Mouse (Mus musculus): ENCODE data around the gene Rtkn2.
A peak's percentile ranks its signal among the peaks of the same experiment; 100 is the strongest.

Gene Rtkn2

DNA sequence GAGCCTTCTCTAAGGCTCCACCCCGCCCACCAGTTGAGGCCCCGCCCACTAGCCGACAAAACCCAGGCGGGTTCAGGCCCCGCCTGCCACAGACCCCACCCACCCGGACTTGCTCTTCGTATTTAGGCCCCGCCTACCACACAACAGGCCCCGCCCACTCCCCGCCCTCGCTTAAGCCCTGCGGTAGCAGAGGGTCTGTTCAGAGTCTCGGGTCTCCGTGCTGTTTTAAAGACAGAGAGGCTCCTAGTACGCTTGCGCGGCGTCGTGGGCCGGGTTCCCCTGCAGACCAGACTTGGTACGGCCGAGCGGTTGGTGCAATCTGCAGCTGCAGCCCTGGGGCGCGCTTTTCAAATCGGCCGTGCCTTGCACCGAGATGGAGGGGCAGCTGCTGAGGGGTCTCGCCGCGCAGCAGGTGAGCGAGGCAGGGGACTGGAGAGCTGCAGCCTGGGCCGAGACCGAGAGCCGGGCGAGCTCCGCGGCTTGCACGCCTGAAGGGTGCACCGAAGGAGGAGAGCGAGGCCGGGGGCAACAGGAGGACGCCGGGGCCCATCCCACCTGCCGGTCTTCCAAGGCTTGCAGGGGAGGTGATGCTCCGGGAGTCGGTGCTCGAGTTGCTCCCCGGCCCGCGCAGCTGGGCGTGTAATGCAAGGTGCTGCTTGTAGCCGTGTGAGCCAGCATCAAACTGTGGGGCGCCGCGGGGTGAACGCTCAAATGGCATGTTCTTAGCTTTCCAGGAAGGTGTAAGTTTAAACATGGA is at the start of gene Rtkn2:
TSS of gene Rtkn2 (plus strand) at position 170 of the 757 bp plus-strand sequence.
- DNase-seq (ENCODE audit: low spot score) = peak; percentile 73

DNA sequence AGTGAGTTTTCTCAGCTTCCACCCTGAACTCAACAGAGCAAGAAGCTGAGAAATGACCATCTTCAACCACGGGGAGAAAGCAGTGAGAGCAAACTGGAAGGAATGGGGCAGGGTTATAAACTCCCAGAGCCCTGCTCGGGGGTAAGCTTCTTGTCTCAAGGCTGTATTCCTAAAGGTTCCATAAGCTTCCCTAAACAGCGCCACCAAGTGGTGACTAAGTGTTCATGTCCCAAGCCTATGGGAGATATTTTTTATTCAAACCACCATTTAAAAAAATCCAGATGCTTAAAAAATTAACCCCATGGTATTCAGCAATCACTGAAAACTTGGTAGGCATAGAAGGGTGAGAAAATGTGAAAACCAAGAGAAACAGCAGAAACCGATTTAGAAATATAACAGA is 48.0 kb upstream of the Rtkn2 start:
- no peak for DNase-seq (ENCODE audit: low spot score)

- DNase-seq (ENCODE audit: low spot score) = no peak
Observed at GRCm38 (mm10) chr10:67932780-67933179, 46.6 kb upstream of the Rtkn2 start.

DNA sequence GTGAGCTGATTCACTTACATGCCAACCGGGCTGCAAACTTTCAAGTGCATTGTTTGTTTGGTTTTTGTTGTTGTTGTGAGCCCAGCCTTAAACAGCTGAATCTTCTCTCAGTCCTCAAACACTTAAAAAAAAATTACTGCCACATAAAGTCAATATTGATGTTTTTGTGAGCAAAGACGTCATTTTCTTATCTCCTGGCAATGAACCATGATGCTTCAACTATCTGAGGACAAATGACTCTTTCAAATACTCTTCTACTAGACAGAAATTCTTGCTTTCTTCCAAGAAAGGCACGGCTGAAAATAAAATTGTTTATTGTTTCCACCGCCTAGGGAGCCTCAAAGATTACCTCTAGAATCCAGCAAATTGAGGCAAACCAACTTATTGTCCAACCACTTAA is 42.4 kb upstream of the Rtkn2 start:
- DNase-seq (ENCODE audit: low spot score) = no peak

GRCm38 (mm10) chr10:67937775-67938174 is 41.6 kb upstream of the Rtkn2 start:
- DNase-seq (ENCODE audit: low spot score) = no peak

DNA sequence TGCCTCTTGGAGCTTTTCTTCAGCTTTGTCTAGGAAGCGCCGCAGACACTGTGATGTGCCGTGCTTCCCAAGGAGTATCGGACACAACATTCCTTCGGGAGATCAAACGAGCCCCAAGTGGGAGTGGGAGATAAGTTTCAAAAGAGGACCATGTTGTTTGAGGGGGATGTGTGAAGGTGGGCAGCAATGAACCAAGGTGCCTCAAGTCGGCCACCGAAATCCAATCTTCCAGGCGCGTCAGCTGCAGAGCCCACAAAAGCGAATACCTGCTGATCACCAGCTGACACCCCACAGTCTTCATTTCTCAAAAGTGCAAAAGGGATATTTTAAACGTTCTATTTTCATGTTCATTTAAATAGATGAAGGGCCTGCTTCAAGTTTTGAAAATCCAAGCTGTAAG is 39.8 kb upstream of the Rtkn2 start:
- DNase-seq (ENCODE audit: low spot score) = no peak

DNA sequence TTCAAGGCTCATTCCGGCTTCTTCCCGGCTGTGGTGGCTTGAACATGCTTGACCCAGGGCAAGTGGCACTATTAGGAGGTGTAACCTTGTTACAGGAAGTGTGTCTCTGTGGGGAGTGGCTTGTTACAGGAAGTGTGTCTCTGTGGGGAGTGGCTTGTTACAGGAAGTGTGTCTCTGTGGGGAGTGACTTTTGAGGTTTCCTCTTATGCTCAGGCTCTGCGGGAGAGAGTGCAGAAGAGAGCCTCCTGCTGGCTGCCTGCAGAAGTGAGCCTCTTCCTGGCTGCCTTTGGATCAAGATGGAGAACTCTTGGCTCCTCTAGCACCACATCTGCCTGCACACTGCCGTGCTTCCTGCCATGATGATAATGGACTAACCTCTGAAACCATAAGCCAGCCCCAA is 35.9 kb upstream of the Rtkn2 start:
- no peak for DNase-seq (ENCODE audit: low spot score)

GRCm38 (mm10) chr10:67950059-67950748 is 29.2 kb upstream of the Rtkn2 start:
- DNase-seq (ENCODE audit: low spot score) = no peak

- DNase-seq (ENCODE audit: low spot score) = no peak
Observed at GRCm38 (mm10) chr10:67951690-67952089, 27.7 kb upstream of the Rtkn2 start.

DNA sequence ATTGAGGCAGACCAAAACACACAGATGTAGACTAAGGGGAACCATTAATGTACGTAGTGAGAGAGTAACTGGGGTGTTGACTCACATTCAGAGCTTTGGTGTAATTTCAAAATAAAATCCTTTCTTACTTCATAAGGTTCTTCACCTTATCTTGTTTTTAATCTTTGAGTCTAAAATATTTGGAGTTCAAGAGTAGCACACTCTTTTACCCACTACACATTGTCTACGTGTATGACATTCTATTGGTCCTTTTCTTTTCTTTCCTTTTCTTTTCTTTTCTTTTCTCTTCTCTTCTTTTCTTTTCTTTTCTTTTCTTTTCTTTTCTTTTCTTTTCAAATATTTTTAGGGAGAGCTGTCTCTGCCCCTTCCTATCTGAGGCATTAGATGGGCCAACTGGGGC is 23.4 kb upstream of the Rtkn2 start:
- no peak for DNase-seq (ENCODE audit: low spot score)

DNA sequence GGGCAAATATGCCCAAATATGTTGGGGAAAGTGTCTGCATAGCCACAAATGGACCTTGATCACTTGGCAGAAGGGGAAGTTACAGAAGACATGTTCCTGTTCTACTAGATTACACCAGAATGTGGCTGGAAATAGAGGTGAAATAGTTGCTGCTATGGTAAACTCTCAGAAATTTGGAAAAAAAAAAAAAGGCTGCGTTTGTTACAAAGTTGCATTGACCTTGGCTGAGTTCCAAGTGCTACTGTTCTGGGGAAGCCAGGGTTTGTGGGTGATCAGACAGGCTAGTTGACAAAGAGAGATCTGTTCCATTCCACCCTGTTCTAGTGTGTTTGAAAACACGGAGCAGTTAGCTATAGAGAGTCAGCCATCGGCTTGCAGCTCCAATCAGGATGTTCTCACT is 19.4 kb upstream of the Rtkn2 start:
- DNase-seq (ENCODE audit: low spot score) = no peak

- no peak for DNase-seq (ENCODE audit: low spot score)
Observed at GRCm38 (mm10) chr10:67962496-67962895, 16.9 kb upstream of the Rtkn2 start.

DNA sequence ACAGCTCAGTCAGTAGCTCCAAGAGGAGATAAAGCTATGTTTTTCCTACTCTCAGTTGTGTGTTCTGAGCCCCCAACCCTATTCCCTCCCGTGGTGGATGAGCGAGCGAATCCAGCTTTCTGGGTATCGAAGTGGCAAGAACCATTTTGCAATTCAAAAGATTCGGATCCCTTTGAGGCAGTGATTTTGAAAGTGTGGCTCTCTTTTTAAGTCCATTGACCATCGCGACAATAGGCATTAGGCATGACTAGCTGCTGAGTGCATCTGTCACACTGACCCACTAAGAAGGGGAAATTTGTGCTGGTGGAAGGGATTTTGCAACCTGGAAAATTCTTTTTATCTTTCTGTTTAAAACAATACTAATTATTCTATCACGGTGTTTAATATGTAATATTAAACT is 15.3 kb upstream of the Rtkn2 start:
- no peak for DNase-seq (ENCODE audit: low spot score)

GRCm38 (mm10) chr10:67965251-67965986 is 14.0 kb upstream of the Rtkn2 start:
- no peak for DNase-seq (ENCODE audit: low spot score)

GRCm38 (mm10) chr10:67966102-67966501 is 13.3 kb upstream of the Rtkn2 start:
- no peak for DNase-seq (ENCODE audit: low spot score)

GRCm38 (mm10) chr10:67966983-67967382 is 12.4 kb upstream of the Rtkn2 start:
- no peak for DNase-seq (ENCODE audit: low spot score)

GRCm38 (mm10) chr10:67971166-67971796 is 8.1 kb upstream of the Rtkn2 start:
- no peak for DNase-seq (ENCODE audit: low spot score)

DNA sequence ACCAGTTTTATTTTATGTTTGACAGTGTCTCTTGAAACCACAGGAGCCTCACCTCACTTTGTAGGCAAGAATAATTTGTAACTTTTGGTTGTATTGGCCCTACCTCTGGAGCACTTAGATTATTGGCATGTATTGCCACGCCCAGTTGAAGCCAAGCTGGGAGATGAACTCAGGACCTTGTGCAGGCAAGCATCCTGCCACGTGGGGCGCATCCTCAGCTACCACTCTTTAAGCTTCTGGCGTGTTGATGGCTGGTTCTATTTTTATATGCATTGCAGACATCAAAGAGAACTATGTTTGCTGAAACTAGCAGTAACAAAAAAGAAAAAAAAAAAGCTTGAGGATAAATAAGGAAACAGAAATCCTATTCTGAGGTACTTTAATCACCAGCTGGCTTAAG is 2.1 kb upstream of the Rtkn2 start:
- DNase-seq (ENCODE audit: low spot score) = no peak

DNA sequence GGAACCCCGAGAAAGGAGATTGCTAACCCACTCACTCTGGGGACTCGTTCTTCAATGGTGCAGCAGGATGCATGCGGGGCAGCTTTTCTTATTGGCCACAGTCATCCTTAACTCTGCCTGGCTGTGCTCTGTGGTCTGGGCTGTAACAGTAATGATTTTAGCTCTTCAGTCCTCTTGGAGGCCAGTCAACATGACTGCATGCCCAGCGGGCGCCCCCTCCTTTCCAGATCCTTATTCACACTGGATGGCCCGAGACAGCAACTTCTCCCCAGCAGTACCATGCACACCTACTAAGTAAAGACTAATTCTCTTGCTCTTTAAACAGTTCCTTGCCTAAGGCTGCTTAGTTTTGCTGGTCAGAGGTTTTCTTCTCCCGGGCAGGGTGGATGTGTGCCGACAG is 4.4 kb downstream of the Rtkn2 start:
- DNase-seq (ENCODE audit: low spot score) = no peak

- DNase-seq (ENCODE audit: low spot score) = peak; percentile 65
Observed at GRCm38 (mm10) chr10:67984271-67984943, 5.0 kb downstream of the Rtkn2 start.

- DNase-seq (ENCODE audit: low spot score) = no peak
Observed at GRCm38 (mm10) chr10:67985100-67985499, 5.7 kb downstream of the Rtkn2 start.

GRCm38 (mm10) chr10:67995356-67995755 is 16.0 kb downstream of the Rtkn2 start:
- no peak for DNase-seq (ENCODE audit: low spot score)
